Mouse (Mus musculus): ENCODE data around the gene Arhgdig. TPM values are rescaled to one million over a fixed set of nuclear protein-coding genes. Genes with fewer than 3 reads are reported as not detected.

The Arhgdig gene
- polyA plus RNA-seq (2017; shearing (Covaris generic)), result under 1 TPM in 1 of 2 experiments, not detected in 1; 0.20 TPM

DNA sequence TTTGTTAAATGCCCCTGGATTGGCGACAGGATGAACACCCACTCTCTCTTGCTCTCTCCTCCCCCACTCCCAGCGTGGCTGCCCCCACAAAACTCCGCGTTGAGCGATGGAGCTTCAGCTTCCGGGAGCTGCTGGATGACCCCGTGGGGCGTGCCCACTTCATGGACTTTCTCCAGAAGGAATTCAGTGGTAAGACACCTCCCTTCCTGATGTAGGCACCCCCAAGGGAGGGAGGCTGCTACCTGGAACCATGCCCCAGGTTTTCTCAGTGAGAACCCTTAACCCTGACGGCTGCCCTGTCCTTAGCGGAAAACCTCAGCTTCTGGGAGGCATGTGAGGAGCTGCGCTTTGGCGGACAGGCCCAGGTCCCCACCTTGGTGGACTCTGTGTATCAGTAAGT lies at the start of gene Arhgdig:
Arhgdig (minus strand) TSS at position 101 of the 400 bp plus-strand sequence.

DNA sequence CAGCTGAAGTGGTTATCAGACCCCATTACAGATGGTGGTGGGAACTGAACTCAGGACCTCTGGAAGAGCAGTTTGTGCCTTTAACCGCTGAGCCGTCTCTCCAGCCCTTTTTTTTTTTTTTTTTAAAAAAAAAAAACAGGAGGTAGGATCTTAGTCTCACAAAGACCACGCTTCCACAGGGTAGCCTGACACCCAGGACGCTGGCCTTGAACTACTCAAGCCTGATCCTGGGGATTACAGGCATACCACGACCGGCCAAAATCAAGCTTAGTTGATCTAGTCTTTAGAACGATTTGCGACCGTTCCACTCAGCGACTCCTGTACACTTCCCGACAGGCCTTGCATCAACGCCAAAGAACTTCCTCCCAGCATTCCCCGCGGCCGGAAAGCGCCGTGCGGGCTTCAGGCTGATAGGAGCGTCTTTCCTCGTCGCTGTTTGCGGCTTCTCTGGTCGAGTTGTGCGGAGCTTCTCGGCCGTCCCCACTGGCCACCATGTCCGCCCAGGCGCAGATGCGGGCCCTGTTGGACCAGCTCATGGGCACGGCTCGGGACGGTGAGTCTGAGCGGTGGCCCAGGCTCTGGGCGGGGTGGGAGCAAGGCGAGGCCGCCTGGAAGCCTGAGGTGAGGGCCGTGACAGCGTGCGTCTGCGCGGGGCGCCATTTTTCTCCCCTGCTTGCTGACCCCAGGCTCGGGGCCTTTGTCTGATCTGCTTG lies 45.1 kb upstream of the Arhgdig start, which contains the start of gene Luc7l:
Luc7l (plus strand) TSS at position 358 of the 713 bp plus-strand sequence.

DNA sequence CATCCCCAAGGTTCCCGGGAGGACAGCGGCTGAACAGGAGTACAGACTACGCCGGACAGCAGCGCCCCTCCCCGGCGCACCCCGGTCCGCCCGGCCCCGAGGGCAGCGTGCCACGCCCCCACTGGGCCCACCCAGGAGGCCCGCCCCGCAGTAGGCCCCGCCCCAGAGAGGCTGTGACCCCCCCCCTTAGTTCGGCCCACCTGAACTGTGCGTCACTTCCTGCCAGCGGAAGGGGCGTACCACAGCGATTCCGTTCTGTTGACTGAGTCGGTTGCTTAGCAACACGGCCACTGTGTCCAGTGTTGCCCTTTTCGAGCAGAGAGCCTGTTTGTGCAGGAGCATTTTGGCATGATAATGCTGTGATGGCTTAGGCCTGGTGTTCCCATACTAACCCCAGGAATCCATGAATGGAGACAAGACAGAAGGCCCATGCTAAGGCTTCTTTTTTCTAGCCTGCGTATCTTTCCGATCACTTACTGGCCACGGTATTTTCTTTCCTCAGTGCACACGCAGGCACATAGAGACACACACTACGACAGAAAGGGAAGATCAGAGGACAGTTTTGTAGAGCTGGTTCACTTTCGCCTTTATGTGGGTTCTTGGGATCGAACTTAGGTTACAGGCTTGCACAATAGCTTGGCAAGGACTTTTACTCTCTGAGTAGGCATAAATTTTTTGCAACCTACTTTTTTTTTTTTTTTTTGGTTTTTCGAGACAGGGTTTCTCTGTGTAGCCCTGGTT lies 36.7 kb upstream of the Arhgdig start, which contains the start of gene Fam234a:
Fam234a (minus strand) TSS at position 142 of the 741 bp plus-strand sequence.

DNA sequence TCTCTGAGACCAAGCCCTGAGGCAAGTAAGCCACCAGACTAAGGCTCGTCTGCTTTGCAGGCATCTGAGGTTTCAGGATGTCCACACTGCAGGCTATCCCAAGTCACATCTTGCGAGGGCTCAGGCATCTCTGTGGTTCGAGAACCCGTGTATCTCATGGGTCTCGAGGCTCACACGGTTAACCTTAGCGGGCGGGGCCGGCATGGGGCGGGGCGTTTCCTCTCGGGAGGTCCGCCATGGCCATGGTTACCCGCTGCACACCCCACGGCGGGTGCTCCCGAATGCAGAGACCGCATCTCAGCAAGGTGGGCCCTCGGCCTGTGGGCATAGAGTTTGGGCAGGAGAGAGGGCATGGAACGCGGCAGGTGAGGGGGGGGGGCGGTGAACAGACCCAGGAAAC lies 4.8 kb downstream of the Arhgdig start, which contains the start of gene Rgs11:
Rgs11 (plus strand) TSS at position 215 of the 400 bp plus-strand sequence.

DNA sequence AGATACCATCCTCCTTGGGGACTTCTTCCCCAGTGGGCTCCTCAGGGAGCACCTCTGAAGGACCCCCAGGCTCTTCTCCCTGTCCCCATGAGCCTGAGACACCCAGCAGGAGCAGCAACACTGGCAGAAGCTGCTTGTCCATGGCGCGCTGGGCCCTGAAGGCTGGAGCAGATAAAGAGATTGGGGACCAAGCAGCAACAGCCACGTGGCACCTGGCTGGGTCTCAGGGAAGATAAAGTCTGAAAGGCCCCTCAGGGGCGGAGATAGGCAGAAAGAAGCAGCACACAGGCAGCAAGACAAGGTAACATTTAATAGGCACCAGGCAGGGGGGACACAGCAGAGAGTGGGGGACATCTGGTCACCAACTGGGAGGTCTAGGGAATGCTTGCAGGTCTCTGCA lies 8.7 kb downstream of the Arhgdig start, which contains the start of gene Pdia2:
Pdia2 (minus strand) TSS at position 196 of the 400 bp plus-strand sequence.

Other genes with a start within 250 kb of the Arhgdig start
- gene Capn15, start 222.0 kb downstream of the Arhgdig start, polyA plus RNA-seq (2017; shearing (Covaris generic)), result 10 to 100 TPM; 26.6 to 29.0 TPM
- 10 to 100 TPM; 12.8 to 16.0 TPM for gene Rab11fip3, start 138.2 kb downstream of the Arhgdig start, polyA plus RNA-seq (2017; shearing (Covaris generic))
- gene Decr2, start 117.4 kb downstream of the Arhgdig start, polyA plus RNA-seq (2017; shearing (Covaris generic)), result 10 to 100 TPM; 27.4 to 32.9 TPM
- 10 to 100 TPM in 1 of 2 experiments, under 1 TPM in 1; 0.90 to 11.4 TPM for gene Nme4, start 112.2 kb downstream of the Arhgdig start, polyA plus RNA-seq (2017; shearing (Covaris generic))
- 10 to 100 TPM; 33.9 to 35.3 TPM for gene Tmem8, start 94.5 kb downstream of the Arhgdig start, polyA plus RNA-seq (2017; shearing (Covaris generic))
- 10 to 100 TPM; 65.8 to 72.4 TPM for gene Mrpl28, start 84.3 kb downstream of the Arhgdig start, polyA plus RNA-seq (2017; shearing (Covaris generic))
- 100 to 1,000 TPM in 1 of 2 experiments, 10 to 100 TPM in 1; 86.4 to 112 TPM for gene Axin1, start 69.1 kb downstream of the Arhgdig start, polyA plus RNA-seq (2017; shearing (Covaris generic))
- gene Pdia2, start 8.7 kb downstream of the Arhgdig start, polyA plus RNA-seq (2017; shearing (Covaris generic)), result 1 to 10 TPM in 1 of 2 experiments, not detected in 1; 1.7 TPM
- 10 to 100 TPM; 10.1 to 13.5 TPM for gene Rgs11, start 4.8 kb downstream of the Arhgdig start, polyA plus RNA-seq (2017; shearing (Covaris generic))
- 10 to 100 TPM; 17.1 to 25.9 TPM for gene Fam234a, start 36.5 kb upstream of the Arhgdig start, polyA plus RNA-seq (2017; shearing (Covaris generic))
- gene Luc7l, start 45.1 kb upstream of the Arhgdig start, polyA plus RNA-seq (2017; shearing (Covaris generic)), result 100 to 1,000 TPM in 1 of 2 experiments, 10 to 100 TPM in 1; 91.3 to 149 TPM
- 1 to 10 TPM in 1 of 2 experiments, under 1 TPM in 1; 0.10 to 1.7 TPM for gene Neurl1b, start 207.0 kb upstream of the Arhgdig start, polyA plus RNA-seq (2017; shearing (Covaris generic))

Measured in inflammation-experienced regulatory T-cells (primary cell).